Mouse (Mus musculus): ENCODE measurements at regions not wholly inside any gene's neighbourhood (a gene's known extent, or its start where the extent isn't known, plus 50 kb on each side); places are given as distances from the start of the nearest gene placed in this dataset.

- TF ChIP-seq CTCF (IDR thresholded peaks at IDR 0.05; ENCODE audit: borderline replicate concordance, extremely low read depth, insufficient read depth, insufficient read length), result no peak
- TF ChIP-seq POLR2A (IDR thresholded peaks at IDR 0.05; ENCODE audit: borderline replicate concordance, extremely low read depth, insufficient read depth, insufficient read length, poor library complexity, severe bottlenecking), result no peak
- DNase-seq (ENCODE audit: low read depth), result no peak
These were observed 737.3 kb upstream of the Cdh12 start for GRCm38 (mm10) chr15:19711764-19712163.
